Mouse (Mus musculus) adrenal gland, adult (tissue): ENCODE results near the gene Olfr550.
"Not testable (repeated sequence)": the region's sequence is repeated elsewhere in the genome, so short reads cannot be mapped to it uniquely, and the experiment has no call there.

Experiments used
- DNase-seq, 2 experiments: peaks; one replicate each; pipeline ENCODE4 v3.0.0; 2022 to 2023; ENCODE audit warnings: low spot score in 1 of 2; ENCODE audit not compliant: inconsistent age in 2 of 2

The Olfr550 gene

DNA sequence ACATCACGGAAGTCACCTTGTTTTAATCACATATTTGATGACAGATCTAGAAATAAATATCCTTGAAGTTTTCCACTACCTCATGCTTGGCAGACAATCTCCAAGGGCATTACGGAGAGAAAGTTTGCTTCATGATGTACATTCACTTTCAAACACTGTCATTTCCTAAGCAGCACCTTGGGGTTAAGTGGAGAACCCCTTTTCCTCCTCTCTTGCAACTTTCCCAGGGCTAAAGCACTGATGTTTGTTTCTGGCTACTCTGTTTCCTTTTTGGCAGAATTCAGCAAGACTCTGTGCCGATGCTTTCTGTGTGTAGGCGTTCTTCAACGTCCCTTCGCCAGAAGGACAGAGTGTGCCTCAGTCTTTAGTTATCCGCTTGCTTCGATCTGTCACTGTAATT lies at the start of gene Olfr550:
Olfr550 (plus strand) TSS at position 301 of the 400 bp plus-strand sequence.
- no peak for DNase-seq

DNA sequence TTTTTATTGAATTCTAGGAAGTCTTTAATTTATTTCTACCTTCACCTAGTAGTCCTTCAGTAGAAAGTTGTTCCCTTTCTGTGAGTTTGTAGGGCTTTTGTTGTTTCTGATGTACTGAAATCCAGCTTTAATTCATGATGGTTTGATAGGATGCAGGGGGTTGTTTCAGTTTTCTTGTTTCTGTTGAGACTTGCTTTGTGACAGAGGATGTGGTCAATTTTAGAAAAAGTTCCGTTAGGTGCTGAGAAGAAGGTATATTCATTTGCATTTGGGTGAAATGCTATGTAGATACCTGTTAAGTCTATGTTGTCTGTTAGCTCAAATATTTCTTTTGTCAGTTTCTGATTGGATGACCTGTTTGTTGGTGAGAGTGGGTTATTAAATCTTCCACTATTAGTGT lies 42.2 kb upstream of the Olfr550 start:
- DNase-seq, result no peak

- DNase-seq, result no peak
Observed at GRCm38 (mm10) chr7:102534449-102534848, 36.8 kb upstream of the Olfr550 start, which contains the start of gene Olfr547. Gene Olfr547, plus strand, starts transcription at chr7:102534749.

DNA sequence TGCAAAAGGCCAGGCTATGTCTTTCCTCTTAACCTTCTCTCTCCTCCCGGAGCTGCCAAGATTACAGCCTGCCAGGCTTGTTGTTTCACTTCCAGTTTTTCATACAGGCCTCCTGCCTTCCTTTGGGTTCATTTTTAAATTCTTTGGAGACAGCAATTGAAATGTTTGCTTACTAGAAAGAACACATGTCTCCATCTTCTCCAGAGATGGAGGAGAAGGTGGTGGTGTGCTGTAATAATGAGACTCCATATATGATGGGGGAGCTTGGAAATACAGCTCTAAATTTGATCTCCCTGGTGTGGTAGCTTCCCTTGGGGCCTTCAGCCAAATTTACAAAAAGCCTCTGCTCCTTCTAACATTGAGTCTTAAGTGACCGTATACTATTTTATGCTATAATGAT lies 30.6 kb upstream of the Olfr550 start, which contains the start of gene Olfr548-ps1:
Olfr548-ps1 (plus strand) TSS at position 301 of the 400 bp plus-strand sequence.
- no peak for DNase-seq

DNA sequence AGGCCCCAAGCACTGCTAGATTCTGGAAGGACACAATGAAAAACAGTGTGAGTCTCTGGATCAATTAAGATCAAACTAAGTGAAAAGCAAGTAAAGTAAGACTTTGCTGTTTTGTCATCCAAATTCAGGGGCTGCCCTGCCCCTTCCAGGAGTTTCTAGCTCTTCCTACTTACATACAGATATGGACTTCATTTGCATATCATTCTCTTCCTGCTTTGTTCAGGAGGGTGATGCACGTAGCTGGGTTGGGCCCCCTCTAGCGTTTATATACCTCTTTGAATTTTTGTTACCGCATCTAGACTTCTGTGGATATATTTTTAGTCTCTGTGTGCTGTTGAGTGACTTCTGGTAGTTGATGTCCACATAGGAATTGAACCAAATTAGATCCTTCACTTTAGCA lies 30.0 kb upstream of the Olfr550 start:
- DNase-seq, result no peak

DNA sequence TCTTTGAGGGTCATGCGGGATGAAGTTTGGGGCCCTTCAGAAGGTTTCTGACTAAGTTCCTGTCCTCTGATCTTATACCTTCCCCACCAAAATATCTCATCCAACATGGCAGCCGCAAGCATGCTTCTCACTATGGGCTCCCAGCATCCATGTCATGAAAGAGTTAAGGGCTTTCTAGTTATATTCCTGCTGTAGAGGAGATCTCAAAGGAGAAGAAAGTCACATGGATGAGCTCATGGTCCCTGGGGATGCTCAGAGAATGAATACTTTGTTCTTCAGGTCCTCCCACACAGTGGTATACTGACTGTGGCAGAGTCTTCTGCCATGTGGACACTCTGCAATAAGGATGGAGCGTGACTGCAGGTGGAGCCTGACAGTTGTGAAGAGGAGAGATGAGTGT lies 21.7 kb upstream of the Olfr550 start, which contains the start of gene Olfr549:
Olfr549 (plus strand) TSS at position 301 of the 400 bp plus-strand sequence.
- DNase-seq, result no peak

DNA sequence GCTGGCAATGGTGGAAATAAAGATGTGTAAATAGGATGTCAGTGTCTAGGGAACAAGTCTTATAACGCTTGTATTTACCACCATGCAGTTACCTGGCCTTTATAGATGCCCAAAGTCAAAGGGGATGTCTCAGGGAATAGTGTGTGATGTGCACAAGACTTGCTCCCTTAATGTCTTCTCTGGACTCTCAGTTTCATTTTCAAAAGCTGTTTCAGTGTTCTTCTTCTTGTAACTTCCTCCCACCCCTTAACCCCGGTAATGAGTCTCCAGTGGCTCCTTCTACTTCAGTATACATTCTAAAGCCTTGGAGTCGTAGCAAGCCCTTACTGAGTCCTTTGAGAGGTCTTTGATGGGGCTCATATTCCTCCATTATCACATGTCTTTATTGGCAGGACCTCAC lies 18.0 kb upstream of the Olfr550 start:
- DNase-seq, result no peak

DNA sequence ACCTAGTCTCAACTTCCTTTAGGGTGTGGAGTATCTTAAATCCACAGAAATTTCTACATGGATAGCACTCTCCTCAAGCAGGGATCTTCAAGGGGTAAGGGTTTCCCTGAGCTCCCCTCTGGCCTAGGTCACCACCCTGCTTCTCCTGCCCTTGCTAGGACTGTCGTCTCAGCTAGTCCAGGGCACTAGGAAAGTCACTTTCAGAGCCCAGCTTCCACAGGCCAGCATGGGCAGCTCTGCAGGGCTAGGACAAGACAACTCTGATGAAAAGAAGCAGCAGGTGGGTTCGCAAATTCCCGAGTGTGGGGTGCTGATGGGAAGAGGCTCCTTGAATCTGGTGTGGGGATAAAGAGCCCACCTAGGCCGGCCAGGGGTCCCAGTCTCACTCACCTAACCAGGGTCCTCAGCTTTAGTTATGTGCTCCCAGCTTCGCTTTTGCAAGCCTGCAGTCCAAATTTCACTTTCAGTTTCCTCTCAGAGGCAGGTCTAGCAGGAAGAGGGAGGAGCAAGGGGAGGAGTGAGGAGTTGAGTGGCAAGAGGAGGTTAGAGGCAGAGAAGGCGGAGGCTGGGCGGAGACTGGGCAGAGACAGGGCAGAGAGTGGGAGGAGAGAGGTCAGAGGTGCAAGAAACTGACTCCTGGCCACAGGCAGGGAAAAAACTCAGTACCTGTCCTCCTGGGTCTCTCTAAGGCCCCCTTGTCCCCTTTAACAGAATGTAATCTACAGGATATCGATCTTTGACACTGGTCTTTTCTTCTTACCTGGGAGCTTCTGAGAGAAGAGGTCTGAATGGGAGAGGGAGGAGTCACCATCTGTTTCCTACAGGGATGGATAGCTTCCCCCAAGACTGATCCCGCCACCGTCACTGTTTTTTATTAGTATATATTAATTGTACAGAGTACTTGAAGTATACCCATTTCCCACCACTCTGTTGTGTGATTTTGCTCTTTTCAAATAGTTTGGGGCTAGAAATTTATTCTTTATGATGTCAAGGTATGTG lies 5.9 kb upstream of the Olfr550 start, which contains the start of gene Trim21:
Trim21 (minus strand) TSS at position 488 of the 999 bp plus-strand sequence.
- DNase-seq, result peak; percentile 92 to 96

- DNase-seq, result no peak
Observed at GRCm38 (mm10) chr7:102566219-102566618, 5.0 kb upstream of the Olfr550 start.

- no peak for DNase-seq
Observed at GRCm38 (mm10) chr7:102573174-102573830, 2.1 kb downstream of the Olfr550 start.

DNA sequence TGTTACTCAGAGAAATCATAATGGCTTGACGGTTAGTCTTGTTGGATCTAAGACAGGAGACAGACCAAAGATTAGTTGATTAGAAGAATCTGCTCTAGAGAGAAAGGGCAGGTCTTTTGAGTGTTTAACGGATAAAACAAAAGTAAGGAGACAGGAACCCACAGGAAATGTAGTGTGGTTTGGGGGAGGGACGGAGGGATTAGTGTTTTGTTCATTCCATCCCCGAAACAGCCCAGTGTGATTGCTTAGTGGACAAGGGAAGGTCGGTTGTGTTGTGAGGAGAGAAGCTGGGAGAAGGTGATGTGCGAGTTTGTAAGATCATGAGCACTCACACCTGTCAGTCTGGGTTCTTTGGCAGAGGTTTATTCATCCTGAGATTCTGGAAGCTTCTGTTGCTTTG lies 4.8 kb downstream of the Olfr550 start:
- no peak for DNase-seq

DNA sequence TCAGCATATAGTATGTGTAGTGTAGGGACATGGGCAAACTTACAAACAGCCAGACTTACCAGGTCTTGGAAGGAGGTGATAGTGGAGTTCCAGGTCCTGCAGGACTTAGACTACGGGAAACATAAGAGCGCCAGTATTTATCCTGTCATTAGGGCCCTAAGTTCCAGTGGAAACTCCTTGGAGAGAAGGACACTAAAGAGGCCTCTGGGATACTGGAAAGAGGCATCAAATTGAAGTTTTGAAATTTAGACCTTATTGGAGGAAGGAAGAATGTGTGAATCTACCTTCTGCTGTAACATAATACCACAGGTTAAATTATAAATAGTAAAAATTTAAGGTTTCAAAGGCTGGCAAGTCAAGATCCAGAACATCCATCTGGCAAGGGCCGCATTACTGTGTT lies 20.5 kb downstream of the Olfr550 start, which contains the start of gene Olfr551:
Olfr551 (minus strand) TSS at position 101 of the 400 bp plus-strand sequence.
- DNase-seq, result no peak

GRCm38 (mm10) chr7:102597378-102598031 lies 26.3 kb downstream of the Olfr550 start, which contains the start of gene Olfr552:
Gene Olfr552, plus strand, starts transcription at chr7:102597770.
- DNase-seq, result no peak

GRCm38 (mm10) chr7:102618118-102618517 lies 46.9 kb downstream of the Olfr550 start, which contains the start of gene Olfr553:
Gene Olfr553, minus strand, starts transcription at chr7:102618218.
- DNase-seq, result no peak

DNA sequence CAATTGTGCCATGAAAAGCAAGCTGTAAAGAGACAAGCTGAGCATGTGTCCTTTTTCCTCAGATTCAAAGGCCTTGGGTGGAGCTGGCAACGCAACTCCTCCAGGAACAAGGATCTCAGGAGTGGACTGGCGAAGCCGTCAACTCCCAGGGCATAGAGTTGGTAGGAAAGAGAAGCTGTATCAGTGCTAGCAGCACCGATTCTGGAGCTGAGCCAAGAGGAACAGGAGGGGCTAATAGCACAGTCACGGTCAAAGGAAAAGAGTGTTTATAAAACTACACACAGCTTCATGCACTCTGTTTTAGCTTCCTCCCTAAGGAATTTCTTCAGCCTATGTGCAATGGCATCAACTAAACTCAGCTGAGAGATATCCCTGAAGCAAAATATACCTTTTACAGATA lies 48.4 kb downstream of the Olfr550 start:
- DNase-seq, result no peak

- not testable (repeated sequence) for DNase-seq
Observed at GRCm38 (mm10) chr7:102620368-102620767, 49.1 kb downstream of the Olfr550 start.
